Mouse (Mus musculus): ENCODE results near the gene Gm17455. TPM values are rescaled to one million over a fixed set of nuclear protein-coding genes. Genes with fewer than 3 reads are reported as not detected.

The Gm17455 gene
- polyA plus RNA-seq, 1 experiment from 2014 or later: 9.0 TPM

- Histone ChIP-seq H3K27ac (no peak overlapping the region), H3K4me1 (peaks cover 11% of the 10 kb centered on the region; the same call in 1 of the 2 replicates), H3K36me3 (no peaks in the 10 kb centered on the region), H3K4me3 (no peak overlapping the region), H3K9me3 (replicated peaks) (no peaks in the 10 kb centered on the region), H3K27me3 (no peaks in the 10 kb centered on the region), H3K4me2 (replicated peaks) (no peak overlapping the region), H3K9ac (no peak overlapping the region)
- WGBS: 61% methylated on average over 12 of the region's 12 CpGs
- ATAC-seq (ENCODE audit: low FRiP score): no peak
Observed at GRCm38 (mm10) chr10:60361615-60362309, 37.8 kb upstream of the Gm17455 start.

DNA sequence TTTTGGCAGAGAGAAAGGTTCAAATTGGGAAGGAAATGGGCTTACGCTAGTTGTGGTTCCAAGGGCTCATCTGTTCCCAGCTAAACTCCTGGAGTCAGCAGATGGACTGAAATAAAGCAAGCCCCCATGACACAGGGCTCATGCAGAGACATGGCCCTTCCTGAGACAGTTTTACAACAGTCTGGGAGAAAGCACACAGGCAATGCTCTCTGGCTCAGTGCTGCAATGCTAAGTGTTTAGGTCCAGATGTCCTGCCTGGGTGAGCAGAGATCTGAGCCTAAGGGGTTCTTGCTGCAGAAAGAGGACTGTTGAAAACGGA, 37.3 kb upstream of the Gm17455 start:
- Histone ChIP-seq H3K4me1 (peaks cover 11% of the 10 kb centered on the region; the same call in 1 of the 2 replicates), H3K9me3 (replicated peaks) (no peaks in the 10 kb centered on the region), H3K36me3 (no peaks in the 10 kb centered on the region), H3K27me3 (no peaks in the 10 kb centered on the region), H3K4me2 (replicated peaks) (no peak overlapping the region), H3K9ac (no peak overlapping the region), H3K4me3 (no peak overlapping the region), H3K27ac (no peak overlapping the region)
- ATAC-seq (ENCODE audit: low FRiP score): no peak
- WGBS: 59% methylated on average over 2 of the region's 2 CpGs

DNA sequence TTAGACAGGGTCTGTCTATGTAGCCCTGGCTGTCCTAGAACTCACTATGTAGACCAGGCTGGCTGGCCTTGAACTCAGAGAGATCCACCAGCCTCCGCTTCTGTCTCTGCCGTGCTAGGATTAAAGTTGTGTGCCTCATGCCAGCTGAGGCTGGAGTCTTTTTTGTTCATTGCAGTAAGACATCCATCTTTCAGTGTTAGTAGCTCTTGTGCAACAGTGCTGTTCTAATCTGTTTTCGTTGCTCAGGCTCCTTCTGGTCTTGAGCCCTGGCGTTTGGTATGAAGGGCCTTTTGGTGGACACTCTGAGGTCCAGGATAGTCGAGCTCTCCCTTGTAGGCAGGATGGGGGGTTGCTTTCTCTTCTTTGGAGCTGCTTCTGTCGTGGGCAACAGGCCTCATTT, 36.1 kb upstream of the Gm17455 start:
- peaks cover 11% of the 10 kb centered on the region; the same call in 1 of the 2 replicates for H3K4me1 ChIP-seq
- no peaks in the 10 kb centered on the region for H3K27me3 ChIP-seq
- H3K36me3 ChIP-seq: no peaks in the 10 kb centered on the region
- 60% methylated on average over 6 of the region's 6 CpGs for WGBS
- no peak overlapping the region for H3K4me3 ChIP-seq
- H3K4me2 ChIP-seq (replicated peaks): no peak overlapping the region
- no peak for ATAC-seq (ENCODE audit: low FRiP score)
- H3K9me3 ChIP-seq (replicated peaks): no peaks in the 10 kb centered on the region
- no peak overlapping the region for H3K9ac ChIP-seq
- no peak overlapping the region for H3K27ac ChIP-seq

DNA sequence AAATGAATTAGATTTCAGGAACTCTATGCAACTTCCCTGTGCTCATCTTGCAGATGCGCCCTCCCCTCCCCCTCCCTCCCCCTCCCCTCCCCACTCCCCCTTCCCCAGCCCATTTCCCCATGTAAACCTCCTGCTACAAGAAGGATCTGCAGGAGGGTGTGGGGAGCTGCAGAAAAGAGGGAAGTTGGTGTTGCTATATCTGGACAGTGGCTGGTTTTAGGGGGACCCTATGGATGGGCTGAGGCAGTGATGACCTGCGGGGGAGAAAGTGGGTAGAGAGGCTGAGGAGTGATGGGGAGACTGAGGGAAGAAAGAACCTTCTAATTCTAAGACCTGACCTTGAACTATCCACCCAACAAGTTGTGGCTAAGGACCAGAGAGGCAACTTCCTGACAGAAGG, 32.4 kb upstream of the Gm17455 start:
- ATAC-seq (ENCODE audit: low FRiP score): no peak
- 69% methylated on average over 1 of the region's 2 CpGs for WGBS
- Histone ChIP-seq H3K36me3 (no peaks in the 10 kb centered on the region), H3K9me3 (replicated peaks) (no peaks in the 10 kb centered on the region), H3K4me2 (replicated peaks) (no peak overlapping the region), H3K27ac (no peak overlapping the region), H3K4me3 (no peak overlapping the region), H3K27me3 (no peaks in the 10 kb centered on the region), H3K4me1 (peaks cover 5% of the 10 kb centered on the region; the same call in 1 of the 2 replicates), H3K9ac (no peak overlapping the region)

DNA sequence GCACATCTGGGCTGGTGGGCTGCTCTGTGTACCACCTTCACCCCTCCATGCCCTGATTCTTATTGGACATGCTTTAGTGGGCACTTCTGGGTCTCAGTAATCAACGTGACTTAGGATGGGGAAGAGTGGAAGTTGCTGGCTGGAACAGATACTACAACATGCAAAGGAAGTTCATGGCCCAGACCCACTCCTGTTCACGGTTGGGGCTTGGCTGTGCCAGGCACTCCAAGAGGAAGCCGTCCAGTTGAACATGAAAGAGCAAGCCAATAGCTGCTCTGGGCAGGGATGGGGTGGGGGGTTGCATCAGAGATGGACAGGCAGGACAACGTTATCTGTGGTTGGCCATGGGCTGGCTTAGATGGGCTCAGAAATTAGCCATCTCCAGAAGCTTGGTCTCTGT, 31.6 kb upstream of the Gm17455 start:
- H3K36me3 ChIP-seq: no peaks in the 10 kb centered on the region
- H3K27me3 ChIP-seq: no peaks in the 10 kb centered on the region
- H3K9ac ChIP-seq: no peak overlapping the region
- ATAC-seq (ENCODE audit: low FRiP score): no peak
- H3K27ac ChIP-seq: no peak overlapping the region
- H3K9me3 ChIP-seq (replicated peaks): no peaks in the 10 kb centered on the region
- WGBS: 78% methylated on average over 4 of the region's 4 CpGs
- peaks cover 3% of the 10 kb centered on the region; the same call in 1 of the 2 replicates for H3K4me1 ChIP-seq
- H3K4me2 ChIP-seq (replicated peaks): no peak overlapping the region
- H3K4me3 ChIP-seq: no peak overlapping the region

- Histone ChIP-seq H3K4me3 (no peak overlapping the region), H3K36me3 (no peaks in the 10 kb centered on the region), H3K27ac (no peak overlapping the region), H3K9me3 (replicated peaks) (no peaks in the 10 kb centered on the region), H3K4me2 (replicated peaks) (no peak overlapping the region), H3K4me1 (peaks cover 7% of the 10 kb centered on the region), H3K27me3 (no peaks in the 10 kb centered on the region), H3K9ac (no peak overlapping the region)
- 79% methylated on average over 6 of the region's 6 CpGs for WGBS
- ATAC-seq (ENCODE audit: low FRiP score): no peak
Observed at GRCm38 (mm10) chr10:60369405-60369804, 30.1 kb upstream of the Gm17455 start.

- no peak overlapping the region for H3K4me3 ChIP-seq
- H3K27ac ChIP-seq: no peak overlapping the region
- no peaks in the 10 kb centered on the region for H3K36me3 ChIP-seq
- no peak overlapping the region for H3K4me2 ChIP-seq (replicated peaks)
- H3K27me3 ChIP-seq: no peaks in the 10 kb centered on the region
- peaks cover 7% of the 10 kb centered on the region for H3K4me1 ChIP-seq
- no peak overlapping the region for H3K9ac ChIP-seq
- 77% methylated on average over 2 of the region's 2 CpGs for WGBS
- H3K9me3 ChIP-seq (replicated peaks): no peaks in the 10 kb centered on the region
- no peak for ATAC-seq (ENCODE audit: low FRiP score)
Observed at GRCm38 (mm10) chr10:60370098-60370497, 29.4 kb upstream of the Gm17455 start.

DNA sequence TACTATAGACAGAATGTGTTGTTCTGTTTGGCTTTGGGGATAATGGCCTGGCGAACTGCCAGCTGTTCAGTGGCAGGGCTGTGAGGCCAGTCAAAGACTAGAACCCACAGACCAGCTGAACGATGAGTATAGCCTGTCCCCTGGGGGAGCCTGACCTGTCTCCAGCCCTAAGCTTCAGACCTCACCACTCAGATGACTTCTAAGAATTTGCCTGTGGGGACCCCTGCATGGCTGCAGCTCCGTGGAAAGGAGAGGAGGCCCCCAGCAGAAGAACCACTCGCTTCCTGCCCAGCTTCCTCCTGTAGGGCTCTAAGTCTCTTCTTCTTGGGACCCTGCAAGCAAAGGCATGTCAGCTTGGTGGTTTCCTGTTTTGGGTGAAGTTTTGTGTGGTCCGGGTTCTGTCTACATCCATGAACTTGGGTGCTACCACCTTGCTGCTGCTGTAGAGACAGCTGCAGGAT, 28.9 kb upstream of the Gm17455 start:
- H3K36me3 ChIP-seq: no peaks in the 10 kb centered on the region
- no peak overlapping the region for H3K4me3 ChIP-seq
- H3K4me1 ChIP-seq: peaks cover 7% of the 10 kb centered on the region
- no peaks in the 10 kb centered on the region for H3K27me3 ChIP-seq
- no peaks in the 10 kb centered on the region for H3K9me3 ChIP-seq (replicated peaks)
- H3K4me2 ChIP-seq (replicated peaks): no peak overlapping the region
- no peak overlapping the region for H3K9ac ChIP-seq
- no peak overlapping the region for H3K27ac ChIP-seq
- ATAC-seq (ENCODE audit: low FRiP score): no peak
- 82% methylated on average over 5 of the region's 5 CpGs for WGBS

GRCm38 (mm10) chr10:60371596-60372386, 27.7 kb upstream of the Gm17455 start:
- Histone ChIP-seq H3K4me2 (replicated peaks) (no peak overlapping the region), H3K4me3 (no peak overlapping the region), H3K9ac (no peak overlapping the region), H3K27me3 (no peaks in the 10 kb centered on the region), H3K27ac (no peak overlapping the region), H3K4me1 (peaks cover 7% of the 10 kb centered on the region), H3K36me3 (no peaks in the 10 kb centered on the region), H3K9me3 (replicated peaks) (no peaks in the 10 kb centered on the region)
- no peak for ATAC-seq (ENCODE audit: low FRiP score)
- WGBS: 81% methylated on average over 5 of the region's 5 CpGs

DNA sequence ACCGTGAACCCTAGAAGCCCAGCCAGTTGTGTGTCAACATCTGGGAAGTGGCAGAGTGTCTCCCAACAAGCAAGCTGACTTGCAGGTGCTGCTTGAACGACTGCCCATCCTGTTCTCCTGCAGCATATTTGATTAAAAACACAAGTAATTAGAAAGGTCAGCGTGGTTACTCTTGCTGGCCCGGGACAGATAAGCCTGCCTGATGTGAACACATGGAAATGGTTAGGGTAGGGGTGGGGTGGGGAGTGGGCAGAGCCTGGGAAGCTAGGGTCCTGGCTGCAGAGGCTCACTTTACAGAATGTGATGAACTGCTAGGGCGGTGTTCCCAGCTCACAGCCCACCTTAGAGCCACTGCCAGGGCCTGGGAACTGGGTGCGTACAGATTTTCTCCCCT, 26.0 kb upstream of the Gm17455 start:
- no peaks in the 10 kb centered on the region for H3K36me3 ChIP-seq
- 59% methylated on average over 6 of the region's 6 CpGs for WGBS

GRCm38 (mm10) chr10:60373937-60374578, 25.5 kb upstream of the Gm17455 start:
- H3K27ac ChIP-seq: no peak overlapping the region
- H3K4me3 ChIP-seq: no peak overlapping the region
- H3K4me1 ChIP-seq: peaks cover 7% of the 10 kb centered on the region
- 49% methylated on average over 8 of the region's 8 CpGs for WGBS
- no peaks in the 10 kb centered on the region for H3K27me3 ChIP-seq
- H3K36me3 ChIP-seq: no peaks in the 10 kb centered on the region
- H3K9ac ChIP-seq: no peak overlapping the region
- H3K9me3 ChIP-seq (replicated peaks): no peaks in the 10 kb centered on the region
- no peak for ATAC-seq (ENCODE audit: low FRiP score)
- no peak overlapping the region for H3K4me2 ChIP-seq (replicated peaks)

More for the DNA sequence above, 26.0 kb upstream of the Gm17455 start:
- no peak for ATAC-seq (ENCODE audit: low FRiP score)
- Histone ChIP-seq H3K9ac (no peak overlapping the region), H3K4me2 (replicated peaks) (no peak overlapping the region), H3K4me1 (peaks cover 7% of the 10 kb centered on the region), H3K27ac (no peak overlapping the region), H3K9me3 (replicated peaks) (no peaks in the 10 kb centered on the region), H3K4me3 (no peak overlapping the region), H3K27me3 (no peaks in the 10 kb centered on the region)

GRCm38 (mm10) chr10:60376704-60377103, 22.8 kb upstream of the Gm17455 start:
- peaks cover 5% of the 10 kb centered on the region for H3K4me1 ChIP-seq
- H3K4me3 ChIP-seq: no peak overlapping the region
- H3K9ac ChIP-seq: no peak overlapping the region
- no peaks in the 10 kb centered on the region for H3K9me3 ChIP-seq (replicated peaks)
- 91% methylated on average over 16 of the region's 16 CpGs for whole genome bisulfite sequencing
- H3K27ac ChIP-seq: no peak overlapping the region
- no peak overlapping the region for H3K4me2 ChIP-seq (replicated peaks)
- no peaks in the 10 kb centered on the region for H3K36me3 ChIP-seq
- H3K27me3 ChIP-seq: no peaks in the 10 kb centered on the region
- ATAC-seq (ENCODE audit: low FRiP score): no peak

Measured in hindbrain, embryonic 12.5 days (tissue).